In the genomic region with DNA sequence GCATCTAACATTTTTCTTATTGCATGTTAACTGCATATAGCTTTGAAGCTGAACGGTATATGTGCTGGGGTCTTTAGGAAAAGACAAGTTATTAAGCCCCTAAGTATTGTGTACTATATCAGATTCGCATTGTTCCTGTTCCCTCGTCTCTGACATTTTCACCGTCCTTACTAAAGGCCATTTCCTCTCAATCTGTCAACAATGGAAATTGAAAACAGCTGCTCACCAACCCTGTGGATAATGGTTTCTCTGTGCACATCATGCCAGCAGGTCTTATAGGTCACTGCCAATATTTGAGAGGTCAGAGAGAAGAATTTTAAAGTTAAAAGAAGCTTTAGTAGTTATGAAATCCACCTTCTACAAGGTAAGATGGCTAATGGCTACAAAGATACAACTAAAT, we compare ENCODE assay signal across 13 mouse cellular contexts.
"Had no signal": no experiment of that assay in that cellular context is flagged by ENCODE, and none has a peak within 500 bp of the region (broad histone marks: within the 10 kb centered on the region; RNA-seq: fewer than 3 reads in every experiment).

No protein-coding gene starts in this region.

- H3K9ac ChIP-seq: limb, embryonic 12.5 days; liver, embryonic 13.5 days; liver, postnatal 0 days; neural tube, embryonic 12.5 days; stomach, embryonic 15.5 days had no signal

- H3K4me2 ChIP-seq: limb, embryonic 12.5 days; liver, embryonic 13.5 days; neural tube, embryonic 12.5 days; stomach, embryonic 15.5 days had no signal

- H3K27ac ChIP-seq: limb, embryonic 12.5 days; liver, embryonic 13.5 days; midbrain, embryonic 10.5 days; neural tube, embryonic 12.5 days; stomach, embryonic 15.5 days had no signal

- H3K27me3 ChIP-seq: limb, embryonic 12.5 days; liver, embryonic 13.5 days; neural tube, embryonic 12.5 days; stomach, embryonic 15.5 days had no signal

- H3K9me3 ChIP-seq: limb, embryonic 12.5 days; liver, embryonic 13.5 days; midbrain, embryonic 10.5 days; neural tube, embryonic 12.5 days; stomach, embryonic 15.5 days had no signal

- H3K4me1 ChIP-seq: liver, embryonic 13.5 days; neural tube, embryonic 12.5 days; stomach, embryonic 15.5 days had no signal

- H3K4me3 ChIP-seq: limb, embryonic 12.5 days; liver, embryonic 13.5 days; midbrain, embryonic 10.5 days; neural tube, embryonic 12.5 days; stomach, embryonic 15.5 days had no signal

- H3K36me3 ChIP-seq: limb, embryonic 12.5 days; liver, embryonic 13.5 days; midbrain, embryonic 10.5 days; neural tube, embryonic 12.5 days; stomach, embryonic 15.5 days had no signal

- DNase-seq: kidney, postnatal 10 days; liver; liver, embryonic 13.5 days; liver, postnatal 0 days; lung, postnatal 36 days; midbrain, embryonic 14.5 days; right cerebral cortex, postnatal 4 days; spleen, adult 18-20 months; thymus, postnatal 4 days had no signal

- ATAC-seq: liver, postnatal 0 days had no signal
